Comparison of ENCODE assay signal across 8 mouse cellular contexts in the genomic region with DNA sequence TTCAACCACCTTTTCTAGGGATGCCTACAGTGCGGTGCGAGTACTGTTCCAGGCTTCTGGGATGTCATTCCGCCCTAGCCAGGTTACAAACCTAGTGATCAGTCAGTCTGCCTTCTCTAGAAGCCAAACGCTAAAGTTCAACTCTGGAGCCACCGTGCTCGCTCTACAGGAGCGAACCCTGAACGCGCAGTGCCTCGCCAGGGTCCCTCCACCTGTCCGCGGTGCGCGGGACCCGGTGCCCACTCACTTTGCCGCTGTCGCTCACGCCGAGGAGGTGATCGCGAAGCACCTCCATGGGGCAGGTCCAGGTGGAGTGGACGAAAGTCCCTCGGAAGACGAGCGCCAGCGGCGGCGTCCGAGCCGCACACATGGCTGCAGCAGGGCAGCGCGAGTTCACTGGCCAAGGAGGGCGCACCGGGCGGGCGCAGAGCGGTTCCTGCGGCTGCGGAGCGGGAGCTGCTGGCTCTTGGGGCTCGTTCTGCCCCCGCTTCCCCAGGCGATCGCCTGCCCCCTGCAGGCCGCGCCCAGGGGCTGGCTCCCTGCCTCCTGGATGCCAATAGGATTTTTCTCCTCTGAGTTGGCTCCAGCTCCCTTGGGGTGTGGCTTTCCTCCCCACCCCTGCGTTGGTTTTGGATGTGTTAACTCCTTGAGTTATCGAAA. TPM values are rescaled to one million over a fixed set of nuclear protein-coding genes. Genes with fewer than 3 reads are reported as not detected.
DNase-seq lines count a peak whose midpoint lies in the region; ATAC-seq and TF ChIP-seq lines count a peak whose summit lies in the region.

No protein-coding gene starts in this region.

- TF ChIP-seq POLR2A in olfactory bulb, adult 2 months (IDR thresholded peaks at IDR 0.05; ENCODE audit: insufficient read depth, low read depth, low read length) = peak; percentile 77; the same call in 1 of the 2 replicates

- ATAC-seq in forebrain, postnatal 0 days = peak; percentile 88
- peak; percentile 58 for ATAC-seq in lung, embryonic 14.5 days (ENCODE audit: insufficient read depth)

- 5% methylated on average over 48 of the region's 48 CpGs for WGBS in forebrain, postnatal 0 days
- 2% methylated on average over 48 of the region's 48 CpGs for WGBS in lung, embryonic 14.5 days
- 1% methylated on average over 48 of the region's 48 CpGs for WGBS in olfactory bulb, adult 2 months

- peaks cover 2% of the 10 kb centered on the region; the same call in 1 of the 2 replicates for H3K4me1 ChIP-seq in forebrain, postnatal 0 days (ENCODE audit: insufficient read depth)
- H3K4me1 ChIP-seq in lung, embryonic 14.5 days (ENCODE audit: insufficient read depth) = no peaks in the 10 kb centered on the region
- no peaks in the 10 kb centered on the region for H3K4me1 ChIP-seq in olfactory bulb, adult 2 months (ENCODE audit: control insufficient read depth, insufficient read depth, low read length)

- no peaks in the 10 kb centered on the region for H3K36me3 ChIP-seq in forebrain, postnatal 0 days (ENCODE audit: insufficient read depth)
- no peaks in the 10 kb centered on the region for H3K36me3 ChIP-seq in lung, embryonic 14.5 days (ENCODE audit: insufficient read depth)

- peak overlapping the region; percentile 57 for H3K9ac ChIP-seq in forebrain, postnatal 0 days
- H3K9ac ChIP-seq in lung, embryonic 14.5 days = peak overlapping the region; percentile 40

- intact Hi-C loops in heart, postnatal 36 days (cut with DNase I) = loop anchor here (1.0 to 5.0 kb wide), 3 partner anchors 90 to 195 kb away; no protein-coding TSS in a partner anchor

- H3K27ac ChIP-seq in forebrain, postnatal 0 days (ENCODE audit: low read depth, low read length) = no peak overlapping the region
- H3K27ac ChIP-seq in lung, embryonic 14.5 days (ENCODE audit: low read depth) = no peak overlapping the region
- H3K27ac ChIP-seq in olfactory bulb, adult 2 months (ENCODE audit: insufficient read depth, low read depth, low read length) = peak overlapping the region; percentile 58

- H3K4me3 ChIP-seq in forebrain, postnatal 0 days (ENCODE audit: low read depth, low read length) = peak overlapping the region; percentile 58
- H3K4me3 ChIP-seq in lung, embryonic 14.5 days (ENCODE audit: low read depth, low read length) = peak overlapping the region; percentile 41
- H3K4me3 ChIP-seq in olfactory bulb, adult 2 months (ENCODE audit: insufficient read depth, low read depth, low read length) = peak overlapping the region; percentile 59

- peak overlapping the region; percentile 79 for H3K4me2 ChIP-seq in forebrain, postnatal 0 days (ENCODE audit: low read depth)
- peak overlapping the region; percentile 72 for H3K4me2 ChIP-seq in lung, embryonic 14.5 days

- peak; percentile 67 for TF ChIP-seq CTCF in forebrain, postnatal 0 days (IDR thresholded peaks at IDR 0.05; ENCODE audit: low read depth)
- peak; percentile 52 for TF ChIP-seq CTCF in lung, embryonic 14.5 days (IDR thresholded peaks at IDR 0.05; ENCODE audit: low read depth)
- peak; percentile 62; the same call in 1 of the 2 replicates for TF ChIP-seq CTCF in olfactory bulb, adult 2 months (IDR thresholded peaks at IDR 0.05; ENCODE audit: insufficient read depth, low read depth, low read length)

- no peaks in the 10 kb centered on the region for H3K27me3 ChIP-seq in forebrain, postnatal 0 days (ENCODE audit: insufficient read depth, low read length)
- H3K27me3 ChIP-seq in lung, embryonic 14.5 days (ENCODE audit: insufficient read depth, low read length) = peaks cover 26% of the 10 kb centered on the region

- peak; percentile 82 for DNase-seq in layer of hippocampus, adult 11-12 months (ENCODE audit: low spot score)
- no peak for DNase-seq in layer of hippocampus, adult 9-10 months (ENCODE audit: low spot score)
- peak; percentile 69 for DNase-seq in forebrain, postnatal 0 days
- DNase-seq in heart, postnatal 36 days = peak; percentile 83 to 86
- DNase-seq in layer of hippocampus, adult 8-10 months (ENCODE audit: low spot score in 2 of 2) = peak; percentile 77 to 84
- peak; percentile 62 for DNase-seq in lung, embryonic 14.5 days
- peak; percentile 11 to 24 for DNase-seq in thymus, adult 18-20 months

- 0 out of 2 replicates have a peak, but pooled peaks cover 7% of the 10 kb centered on the region for H3K9me3 ChIP-seq in forebrain, postnatal 0 days (ENCODE audit: low read length)
- H3K9me3 ChIP-seq in lung, embryonic 14.5 days (ENCODE audit: low read depth, low read length) = no peaks in the 10 kb centered on the region

RNA-seq across cellular contexts. Expression of a gene that starts 1.0 kb away (rescaled TPM):
- 49.6 and 50.6 TPM in 2 replicates for total RNA-seq in forebrain, postnatal 0 days (2014; rRNA removed)
- polyA plus RNA-seq in forebrain, postnatal 0 days (2015; fragmentation: Nextera tagmentation; extraction: Ambion mirVana) = 3.3 and 9.7 TPM in 2 replicates
- total RNA-seq in heart, postnatal 36 days (2021) = 10 to 100 TPM; 14.8 to 18.6 TPM
- 100 to 1,000 TPM; 111 to 134 (median 124) TPM for total RNA-seq in layer of hippocampus, adult 8-10 months (2022)
- 0.22 and 0.26 TPM in 2 replicates for polyA plus RNA-seq in lung, embryonic 14.5 days (2014; fragmentation: Nextera tagmentation; extraction: Ambion mirVana)
- polyA plus RNA-seq in olfactory bulb, adult 2 months (2012; ENCODE audit: insufficient read depth, insufficient read length, low replicate concordance, missing spikeins) = 178 TPM in 1 of 2 replicates, not detected in the other
